Mouse (Mus musculus) thymus, adult 2 months (tissue): Measurements from ENCODE around the gene Ces3b.

ENCODE experiments used
- CTCF ChIP-seq: fragments of 200-500 bp; IDR thresholded peaks from 2 replicates; pipeline ENCODE4 v1.5.1; 2012; ENCODE audit warnings: mild to moderate bottlenecking, control low read depth, low read length, moderate library complexity, borderline replicate concordance; ENCODE audit not compliant: control insufficient read depth, poor library complexity, insufficient read depth; ENCODE audit errors: extremely low read depth
- POLR2A ChIP-seq: fragments of 200-500 bp; IDR thresholded peaks from 2 replicates; pipeline ENCODE4 v1.6.1; 2012; ENCODE audit warnings: mild to moderate bottlenecking, low read length, control low read depth, moderate library complexity; ENCODE audit not compliant: control insufficient read depth, poor library complexity, insufficient read depth; ENCODE audit errors: extremely low read depth

DNA sequence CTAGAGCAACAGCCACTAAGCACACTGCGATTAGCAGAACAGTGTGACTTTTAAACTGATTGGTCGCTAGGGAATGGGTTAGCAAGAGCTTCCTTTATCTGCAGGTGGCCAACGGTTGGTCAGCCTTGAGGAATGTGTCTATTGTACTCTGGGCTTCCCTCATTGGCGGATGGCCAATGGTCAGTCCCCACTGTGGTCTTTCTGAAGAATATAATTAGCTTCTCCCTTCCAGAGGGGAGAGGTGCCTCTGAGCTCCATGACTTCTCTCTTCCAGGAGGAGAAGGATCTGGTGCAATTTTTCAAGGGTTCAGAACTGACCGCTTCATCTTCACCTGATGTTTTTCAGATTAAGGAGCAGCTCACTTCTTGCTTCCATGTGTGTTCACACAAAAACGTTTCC lies 6.5 kb upstream of the Ces3b start:
- no peak for TF ChIP-seq CTCF
- TF ChIP-seq POLR2A: no peak
